ENCODE assay signal across 8 mouse cellular contexts in the genomic region with DNA sequence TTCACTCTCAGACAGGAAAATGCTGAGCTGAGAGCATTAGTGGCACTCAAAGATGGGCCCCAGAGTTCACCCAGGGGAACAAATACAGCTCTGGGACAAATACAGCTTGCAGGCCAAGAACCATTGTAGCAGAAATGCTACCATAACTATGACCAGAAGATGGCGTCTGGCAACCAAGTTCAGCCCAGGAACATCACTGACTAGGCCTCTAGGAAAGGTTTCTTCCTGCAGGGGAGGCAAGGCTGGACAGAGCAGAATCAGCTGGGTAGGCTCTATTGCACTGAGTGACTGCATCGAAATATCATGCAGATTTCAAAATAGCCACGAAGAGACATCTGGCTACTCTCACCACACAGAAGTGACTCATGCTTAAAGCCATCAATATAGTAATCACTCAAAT. TPM values are rescaled to one million over a fixed set of nuclear protein-coding genes. Genes with fewer than 3 reads are reported as not detected.
DNase-seq lines count a peak whose midpoint lies in the region; ATAC-seq and TF ChIP-seq lines count a peak whose summit lies in the region.
"Had no signal": no experiment of that assay in that cellular context is flagged by ENCODE, and none has a peak within 500 bp of the region (broad histone marks: within the 10 kb centered on the region; RNA-seq: fewer than 3 reads in every experiment).

No protein-coding gene starts in this region.

- H3K4me2 ChIP-seq in embryonic facial prominence, embryonic 14.5 days (ENCODE audit: low read depth, low read length): no peak overlapping the region

- no peaks in the 10 kb centered on the region for H3K9me3 ChIP-seq in G1E (replicated peaks)
- H3K9me3 ChIP-seq in embryonic facial prominence, embryonic 14.5 days (ENCODE audit: control insufficient read depth, low read length): no peaks in the 10 kb centered on the region

- DNase-seq in G1E (ENCODE audit: low spot score): peak; percentile 21
- peak; percentile 35 for DNase-seq in adrenal gland, postnatal 25 days
- peak; percentile 76 for DNase-seq in embryonic facial prominence, embryonic 14.5 days (ENCODE audit: low spot score)
- peak; percentile 46 to 51 for DNase-seq in heart, postnatal 36 days
- DNase-seq in layer of hippocampus, adult 2 months (ENCODE audit: low spot score in 2 of 2): peak; percentile 81 to 83
- peak; percentile 81 for DNase-seq in lung, postnatal 36 days
- peak; percentile 47 for DNase-seq in right cerebral cortex, postnatal 14 days

- H3K4me1 ChIP-seq in G1E (ENCODE audit: insufficient read depth, low read depth, low read length): no peaks in the 10 kb centered on the region
- no peaks in the 10 kb centered on the region for H3K4me1 ChIP-seq in embryonic facial prominence, embryonic 14.5 days (ENCODE audit: control insufficient read depth, insufficient read depth, low read length)

- H3K36me3 ChIP-seq in G1E (replicated peaks): no peaks in the 10 kb centered on the region
- H3K36me3 ChIP-seq in embryonic facial prominence, embryonic 14.5 days (ENCODE audit: control insufficient read depth, insufficient read depth, low read length): no peaks in the 10 kb centered on the region

- H3K4me3 ChIP-seq in G1E (ENCODE audit: low read depth, low read length): no peak overlapping the region
- no peak overlapping the region for H3K4me3 ChIP-seq in embryonic facial prominence, embryonic 14.5 days (ENCODE audit: low read depth, low read length)
- H3K4me3 ChIP-seq in layer of hippocampus, adult 2 months: no peak overlapping the region

- no peak overlapping the region for H3K27ac ChIP-seq in embryonic facial prominence, embryonic 14.5 days (replicated peaks; ENCODE audit: low read depth, low read length)
- peak overlapping the region; percentile 39; the same call in 1 of the 2 replicates for H3K27ac ChIP-seq in layer of hippocampus, adult 2 months
- H3K27ac ChIP-seq: macrophage had no signal

- intact Hi-C loops in heart, postnatal 36 days (cut with DNase I): loop anchor here (10.0 kb wide), 1 partner anchor 232 kb away; no protein-coding TSS in a partner anchor

- no peak overlapping the region for H3K9ac ChIP-seq in embryonic facial prominence, embryonic 14.5 days (ENCODE audit: low read depth, low read length)

- WGBS in embryonic facial prominence, embryonic 14.5 days: 14% methylated on average over 3 of the region's 3 CpGs

- ATAC-seq in G1E (ENCODE audit: extremely low read depth, insufficient number of reproducible peaks, low FRiP score, poor library complexity, severe bottlenecking): no peak
- ATAC-seq in embryonic facial prominence, embryonic 14.5 days (ENCODE audit: low read depth): peak; percentile 82

- peaks cover 13% of the 10 kb centered on the region for H3K27me3 ChIP-seq in G1E (ENCODE audit: insufficient read depth, low read length)
- no peaks in the 10 kb centered on the region for H3K27me3 ChIP-seq in embryonic facial prominence, embryonic 14.5 days (replicated peaks; ENCODE audit: control insufficient read depth, insufficient read depth, low read length)

- TF ChIP-seq CTCF in G1E (IDR thresholded peaks at IDR 0.05; ENCODE audit: low read depth, low read length): peak; percentile 18; the same call in 1 of the 2 replicates
- peak; percentile 94 for TF ChIP-seq CTCF in layer of hippocampus, adult 2 months (conservative IDR thresholded peaks at IDR 0.05)

RNA-seq across cellular contexts. Expression of gene Pcsk9, which starts 8.2 kb away (rescaled TPM):
- total RNA-seq in G1E (2014; fragmentation: Nextera tagmentation) (not detected in 2 replicates), G1E (2017) (not detected in 2 replicates)
- not detected in 2 replicates for polyA plus RNA-seq in G1E (2012)
- 0.21 TPM in 1 of 2 replicates, not detected in the other for total RNA-seq in adrenal gland, postnatal 25 days (2021)
- 4.5 and 4.9 TPM in 2 replicates for polyA plus RNA-seq in embryonic facial prominence, embryonic 14.5 days (2014; fragmentation: Nextera tagmentation; extraction: Ambion mirVana)
- not detected for total RNA-seq in heart, postnatal 36 days (2021)
- under 1 TPM; 0.10 TPM for total RNA-seq in layer of hippocampus, adult 2 months (2021)
- polyA plus RNA-seq: macrophage had no signal

RNA-seq across cellular contexts. Expression of gene Bsnd, which starts 19.7 kb away (rescaled TPM):
- total RNA-seq in G1E (2014; fragmentation: Nextera tagmentation) (not detected in 2 replicates), G1E (2017) (0.06 and 0.16 TPM in 2 replicates)
- not detected in 2 replicates for polyA plus RNA-seq in G1E (2012)
- not detected in 2 replicates for total RNA-seq in adrenal gland, postnatal 25 days (2021)
- 0.15 TPM in 1 of 2 replicates, not detected in the other for polyA plus RNA-seq in embryonic facial prominence, embryonic 14.5 days (2014; fragmentation: Nextera tagmentation; extraction: Ambion mirVana)
- not detected for total RNA-seq in heart, postnatal 36 days (2021)
- not detected for total RNA-seq in layer of hippocampus, adult 2 months (2021)
- polyA plus RNA-seq: macrophage had no signal

Comparison
In these comparisons a context has a peak if more than half of its experiments do, and no peak if none do; other contexts are left out.
1. DNase-seq: peak in every context shown above with its lines; median percentile 82 in layer of hippocampus, adult 2 months; 81 in lung, postnatal 36 days; 76 in embryonic facial prominence, embryonic 14.5 days; 48 in heart, postnatal 36 days; 47 in right cerebral cortex, postnatal 14 days; 35 in adrenal gland, postnatal 25 days; 21 in G1E.